Mouse (Mus musculus): ENCODE data around the gene Chst14.

The Chst14 gene

GRCm38 (mm10) chr2:118926361-118926997, at the start of gene Chst14:
Gene Chst14 (plus strand): TSS chr2:118926496.
- peak in 1 of 2 experiments; percentile 69 for DNase-seq (ENCODE audit: low spot score in 2 of 2)

DNA sequence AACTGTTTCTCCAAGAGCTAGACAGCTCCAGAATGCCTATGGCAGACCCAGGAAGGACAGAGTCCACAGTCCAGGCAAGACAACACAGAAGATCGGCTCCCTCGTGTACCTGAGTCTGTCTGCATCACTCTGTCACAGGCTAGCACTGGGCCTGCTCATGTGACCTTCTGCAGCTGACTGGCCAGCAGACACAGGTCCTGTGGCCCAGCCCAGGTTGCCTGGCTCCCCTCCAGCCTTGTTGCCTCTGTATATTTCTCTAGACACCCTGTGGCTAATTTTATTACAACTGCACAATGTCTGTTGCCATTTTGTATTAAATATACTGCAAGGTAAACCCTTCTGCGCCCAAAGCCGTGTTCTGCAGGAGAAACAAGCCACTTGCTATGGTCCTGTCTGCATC, 45.3 kb upstream of the Chst14 start:
- DNase-seq (ENCODE audit: low spot score in 2 of 2), result peak in 1 of 2 experiments; percentile 30

DNA sequence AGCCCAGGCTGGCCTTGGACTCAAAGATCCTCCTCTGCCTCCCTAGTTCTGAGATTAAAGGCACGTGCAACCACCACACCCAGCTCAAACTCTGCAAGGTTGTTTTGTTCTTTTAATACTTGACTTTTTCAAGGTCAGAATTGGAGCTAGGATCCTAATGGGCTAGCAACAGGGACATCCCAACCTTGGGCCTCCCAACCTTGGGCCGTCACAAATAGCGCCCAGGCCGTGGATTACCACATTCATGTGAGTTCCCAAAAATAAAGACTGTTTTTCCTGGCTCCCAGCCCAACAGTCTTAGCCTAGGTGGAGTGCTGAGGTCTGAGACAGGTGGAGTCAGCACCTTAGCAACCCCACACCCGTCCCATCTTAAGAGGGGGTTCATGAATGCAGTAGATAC, 44.3 kb upstream of the Chst14 start:
- DNase-seq (ENCODE audit: low spot score in 2 of 2), result no peak

DNA sequence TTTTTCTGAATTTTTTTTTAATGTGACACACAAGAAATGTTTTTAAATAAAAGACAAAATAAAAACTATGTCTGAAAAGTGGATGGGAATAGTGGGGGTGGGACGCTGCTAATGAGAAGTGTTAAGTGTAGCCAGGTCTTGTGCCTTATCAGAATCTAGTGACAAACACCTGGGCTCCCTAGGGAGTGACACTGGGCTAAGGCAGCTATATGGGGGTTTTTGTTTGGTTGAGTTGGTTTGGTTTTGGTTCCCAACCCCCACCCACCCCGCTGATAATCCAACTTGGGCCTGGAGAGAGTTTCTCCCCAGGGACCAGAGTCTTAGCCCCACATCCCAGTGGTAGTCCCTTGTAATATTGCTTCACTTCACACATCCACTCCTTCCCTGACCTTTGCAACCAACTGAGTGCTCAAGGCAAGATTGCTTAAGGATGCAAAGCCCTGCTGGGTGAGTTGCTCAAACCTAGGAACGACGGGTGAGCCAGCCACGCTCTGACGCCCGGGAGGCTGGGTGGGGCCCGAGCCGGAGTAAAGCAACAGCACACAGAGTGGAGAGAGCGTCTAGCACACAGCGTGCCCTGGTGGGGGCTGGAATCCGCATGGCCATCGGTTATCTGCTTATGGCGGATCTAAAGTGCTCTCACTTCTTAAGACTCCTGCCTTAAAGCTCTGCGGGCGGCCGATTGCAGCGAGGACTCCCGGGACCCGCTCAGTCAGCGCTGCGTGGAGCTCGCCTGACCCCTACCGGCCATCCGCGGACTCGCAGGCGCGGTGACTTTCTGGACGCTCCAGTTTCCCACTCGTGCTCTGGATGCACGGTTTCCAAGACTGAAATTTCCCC, 43.2 kb upstream of the Chst14 start:
- DNase-seq (ENCODE audit: low spot score in 2 of 2), result peak; percentile 88 to 93

DNA sequence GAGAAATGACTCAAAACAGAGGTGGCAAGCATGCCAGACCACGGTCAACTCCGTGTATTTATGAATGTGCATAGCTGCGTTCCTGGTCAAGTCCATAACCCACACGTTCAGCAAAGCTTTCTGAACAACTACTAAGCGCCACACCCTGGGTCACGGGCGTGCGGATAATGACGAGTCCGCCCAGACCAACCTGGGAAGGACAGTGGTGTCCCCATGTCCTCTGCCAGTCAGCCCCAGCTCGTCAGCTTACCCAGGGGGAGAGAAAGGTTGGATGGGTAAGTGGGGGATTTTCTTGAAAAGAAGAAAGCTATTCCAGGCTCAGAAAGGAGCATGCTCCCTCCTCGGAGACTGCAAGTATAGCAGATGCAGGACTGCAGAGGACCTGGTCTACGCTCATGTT, 38.9 kb upstream of the Chst14 start:
- no peak for DNase-seq (ENCODE audit: low spot score in 2 of 2)

- DNase-seq (ENCODE audit: low spot score in 2 of 2), result no peak
Measured at GRCm38 (mm10) chr2:118887845-118888548, 38.3 kb upstream of the Chst14 start.

DNA sequence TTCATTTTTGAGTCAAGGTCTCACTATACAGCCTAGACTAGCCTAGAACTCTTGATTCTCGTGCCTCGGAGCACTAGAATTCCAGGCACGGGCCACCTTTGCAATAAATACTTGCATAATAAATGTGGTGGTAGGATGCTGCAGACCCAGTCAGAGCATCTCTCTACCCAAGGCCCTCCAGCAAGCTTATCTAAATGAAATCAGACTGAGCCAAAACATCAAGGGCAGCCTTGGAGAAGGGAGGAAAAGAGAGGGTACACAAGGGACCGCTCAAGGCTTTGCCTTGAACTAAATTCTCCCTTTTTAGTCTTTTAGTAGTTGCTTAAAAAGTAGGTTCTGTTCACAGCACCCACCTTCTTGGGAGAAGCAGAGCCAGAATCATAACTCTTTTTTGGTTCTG, 35.1 kb upstream of the Chst14 start:
- DNase-seq (ENCODE audit: low spot score in 2 of 2), result no peak

GRCm38 (mm10) chr2:118895990-118896913, 30.0 kb upstream of the Chst14 start:
- DNase-seq (ENCODE audit: low spot score in 2 of 2), result peak in 1 of 2 experiments; percentile 59

GRCm38 (mm10) chr2:118896914-118897291, 29.4 kb upstream of the Chst14 start:
- no peak for DNase-seq (ENCODE audit: low spot score in 2 of 2)

GRCm38 (mm10) chr2:118897392-118897791, 28.9 kb upstream of the Chst14 start:
- no peak for DNase-seq (ENCODE audit: low spot score in 2 of 2)

DNA sequence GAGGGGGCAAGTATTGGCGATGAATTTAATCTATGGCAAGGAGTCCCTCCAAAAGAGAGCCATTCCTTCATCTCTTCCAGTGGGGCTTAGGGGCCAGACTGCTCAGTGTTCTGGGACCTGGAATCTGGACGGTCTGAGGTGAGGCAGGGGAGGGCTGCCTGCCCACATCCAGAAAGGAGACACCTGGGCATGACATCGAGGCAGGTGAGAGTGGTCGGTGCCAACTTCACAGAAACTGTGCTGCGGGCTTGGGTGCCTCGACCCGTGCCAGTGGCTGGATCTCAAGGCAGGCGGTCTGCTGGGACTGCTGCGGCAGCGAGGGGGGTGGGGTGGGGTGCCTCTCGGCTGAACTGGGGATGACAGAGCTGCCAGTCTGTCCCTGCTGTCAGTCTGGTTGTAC, 28.5 kb upstream of the Chst14 start:
- no peak for DNase-seq (ENCODE audit: low spot score in 2 of 2)

- DNase-seq (ENCODE audit: low spot score in 2 of 2), result no peak
Measured at GRCm38 (mm10) chr2:118898771-118899170, 27.5 kb upstream of the Chst14 start.

- DNase-seq (ENCODE audit: low spot score in 2 of 2), result no peak
Measured at GRCm38 (mm10) chr2:118899306-118899705, 27.0 kb upstream of the Chst14 start.

DNA sequence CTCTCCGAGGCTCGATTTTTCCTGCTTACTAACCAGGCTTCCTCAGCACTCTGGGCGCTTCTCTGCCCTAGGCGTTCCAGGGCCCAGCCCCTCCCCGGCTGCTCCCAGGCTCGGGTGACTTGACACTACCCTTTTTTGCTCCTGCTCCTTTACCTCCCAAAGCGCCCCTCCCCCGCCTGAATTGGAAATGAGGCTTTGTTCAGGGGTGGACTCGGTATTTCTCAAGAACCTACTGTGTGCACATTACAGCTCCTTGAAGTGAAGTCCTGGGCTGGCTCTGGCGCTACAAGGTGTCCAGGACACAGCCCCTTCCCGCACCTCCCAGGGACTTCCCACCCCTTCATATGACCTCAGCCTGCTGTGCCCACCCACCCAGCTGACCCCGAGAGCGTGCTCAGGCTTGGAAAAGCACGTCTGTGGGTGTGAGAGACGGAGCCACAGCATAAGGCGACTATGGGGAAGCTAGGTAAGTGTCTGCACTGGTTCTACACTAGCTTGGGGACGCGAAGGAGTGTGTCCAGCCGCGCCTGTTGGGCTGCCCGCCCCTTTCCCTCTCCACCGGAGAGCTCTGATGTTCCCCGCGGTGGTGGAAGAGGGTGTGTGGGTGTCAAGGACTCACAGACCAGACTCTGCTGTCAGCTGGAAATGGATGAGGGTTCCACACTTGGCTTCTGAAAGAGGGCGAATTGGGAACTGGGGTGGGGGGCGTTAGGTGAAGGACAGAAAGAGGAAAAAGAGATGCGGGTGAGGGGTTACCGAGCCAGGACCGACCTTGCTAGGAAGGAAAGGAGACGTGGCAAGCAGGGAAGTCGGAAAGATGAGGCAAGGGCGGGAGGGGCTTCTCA, 26.1 kb upstream of the Chst14 start, which contains the start of gene Bahd1:
TSS of gene Bahd1 (plus strand) at position 397 of the 845 bp plus-strand sequence.
- peak in 1 of 2 experiments; percentile 57 for DNase-seq (ENCODE audit: low spot score in 2 of 2)

GRCm38 (mm10) chr2:118900826-118901140, 25.5 kb upstream of the Chst14 start:
- DNase-seq (ENCODE audit: low spot score in 2 of 2), result no peak

- peak; percentile 99 for DNase-seq (ENCODE audit: low spot score in 2 of 2)
Measured at GRCm38 (mm10) chr2:118901175-118902031, 24.9 kb upstream of the Chst14 start.

- peak in 1 of 2 experiments; percentile 53 for DNase-seq (ENCODE audit: low spot score in 2 of 2)
Measured at GRCm38 (mm10) chr2:118902051-118903025, 24.0 kb upstream of the Chst14 start.

- DNase-seq (ENCODE audit: low spot score in 2 of 2), result peak; percentile 59 to 62
Measured at GRCm38 (mm10) chr2:118903333-118903741, 23.0 kb upstream of the Chst14 start.

Measured in right cerebral cortex, postnatal 10 days (tissue).